Mouse (Mus musculus) liver, postnatal 0 days (tissue): ENCODE data around the gene Cnst.

Experiments used
- CTCF ChIP-seq: sonication (generic); IDR thresholded peaks from 2 replicates; pipeline ENCODE4 v1.5.1; 2016; ENCODE audit warnings: antibody characterized with exemption, low read depth
- EP300 ChIP-seq: IDR thresholded peaks from 2 replicates; pipeline ENCODE4 v1.6.1; 2016; ENCODE audit warnings: antibody characterized with exemption, low read depth, mild to moderate bottlenecking

DNA sequence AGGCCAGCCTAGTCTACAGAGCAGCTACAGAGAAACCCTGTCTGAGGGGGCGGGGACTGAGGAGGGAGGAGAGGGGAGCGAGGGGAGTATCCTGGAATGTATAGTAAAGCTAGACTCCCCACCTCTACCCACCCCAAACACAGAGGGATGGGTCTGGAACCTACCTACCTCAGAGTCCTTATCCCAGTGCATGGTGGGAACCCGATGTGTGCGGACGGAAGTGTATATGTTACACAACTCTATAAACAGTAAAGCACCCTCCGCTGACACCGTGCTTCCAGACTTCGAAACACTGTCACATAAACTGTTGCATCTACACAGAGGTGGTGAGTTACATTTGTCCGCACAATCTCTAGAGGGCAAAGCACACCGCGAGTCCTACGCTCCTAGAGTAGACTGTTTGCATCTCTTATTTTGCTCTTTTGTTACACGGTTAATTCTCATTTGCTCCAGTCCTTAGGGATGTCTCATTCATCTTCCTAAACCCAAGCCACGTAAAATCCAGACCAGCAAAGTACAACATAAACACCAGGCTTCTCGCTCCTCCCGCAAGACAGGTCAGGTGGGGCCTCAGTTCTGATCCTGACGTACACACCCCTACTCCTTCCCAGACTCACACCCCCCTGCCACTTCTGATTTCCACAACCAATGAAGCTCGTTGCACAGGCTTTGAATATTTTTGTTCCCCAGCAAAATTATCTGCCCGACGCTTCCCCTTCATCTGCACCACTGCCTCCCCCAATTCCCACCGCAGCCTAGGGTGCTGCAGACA, 29.0 kb upstream of the Cnst start:
- TF ChIP-seq CTCF = no peak
- no peak for TF ChIP-seq EP300
